Mouse (Mus musculus) urinary bladder, postnatal 14 days (tissue): Measurements from ENCODE around the gene Phc1.
"Not testable (repeated sequence)": the region's sequence is repeated elsewhere in the genome, so short reads cannot be mapped to it uniquely, and the experiment has no call there.

Experiments
- DNase-seq: peaks from one replicate; pipeline ENCODE4 v3.0.0; 2021; ENCODE audit warnings: low spot score

Phc1 gene

GRCm38 (mm10) chr6:122340349-122341000 lies at the start of gene Phc1:
Gene Phc1, minus strand, starts transcription at chr6:122340561.
- DNase-seq: no peak

- DNase-seq: not testable (repeated sequence)
Measured at GRCm38 (mm10) chr6:122389986-122390385, 49.6 kb upstream of the Phc1 start.

GRCm38 (mm10) chr6:122387177-122388028 lies 47.0 kb upstream of the Phc1 start:
- DNase-seq: not testable (repeated sequence)

GRCm38 (mm10) chr6:122385724-122386123 lies 45.4 kb upstream of the Phc1 start:
- DNase-seq: no peak

GRCm38 (mm10) chr6:122384886-122385285 lies 44.5 kb upstream of the Phc1 start:
- DNase-seq: no peak

- DNase-seq: no peak
Measured at GRCm38 (mm10) chr6:122383211-122383610, 42.9 kb upstream of the Phc1 start.

- no peak for DNase-seq
Measured at GRCm38 (mm10) chr6:122382046-122382445, 41.7 kb upstream of the Phc1 start.

- DNase-seq: no peak
Measured at GRCm38 (mm10) chr6:122368245-122368644, 27.9 kb upstream of the Phc1 start.

GRCm38 (mm10) chr6:122366976-122367375 lies 26.6 kb upstream of the Phc1 start:
- DNase-seq: no peak

GRCm38 (mm10) chr6:122366287-122366686 lies 25.9 kb upstream of the Phc1 start:
- DNase-seq: no peak

GRCm38 (mm10) chr6:122365706-122366105 lies 25.3 kb upstream of the Phc1 start:
- DNase-seq: no peak

- DNase-seq: no peak
Measured at GRCm38 (mm10) chr6:122357089-122357488, 16.7 kb upstream of the Phc1 start.

- DNase-seq: no peak
Measured at GRCm38 (mm10) chr6:122355909-122356308, 15.5 kb upstream of the Phc1 start.

GRCm38 (mm10) chr6:122347326-122347725 lies 7.0 kb upstream of the Phc1 start:
- DNase-seq: not testable (repeated sequence)

- DNase-seq: no peak
Measured at GRCm38 (mm10) chr6:122346399-122346798, 6.0 kb upstream of the Phc1 start.

GRCm38 (mm10) chr6:122345731-122346130 lies 5.4 kb upstream of the Phc1 start:
- no peak for DNase-seq

- peak; percentile 20 for DNase-seq
Measured at GRCm38 (mm10) chr6:122344386-122345116, 4.2 kb upstream of the Phc1 start.

- no peak for DNase-seq
Measured at GRCm38 (mm10) chr6:122343719-122344118, 3.4 kb upstream of the Phc1 start.

- no peak for DNase-seq
Measured at GRCm38 (mm10) chr6:122342125-122342524, 1.8 kb upstream of the Phc1 start.

- peak; percentile 50 for DNase-seq
Measured at GRCm38 (mm10) chr6:122341038-122341810, 863 bp upstream of the Phc1 start.

GRCm38 (mm10) chr6:122339648-122340341 lies 566 bp downstream of the Phc1 start:
- DNase-seq: peak; percentile 88
